Mouse (Mus musculus) frontal cortex, postnatal 36 days (tissue): ENCODE results near the gene Phactr1.
"Not testable (repeated sequence)": the region's sequence is repeated elsewhere in the genome, so short reads cannot be mapped to it uniquely, and the experiment has no call there.

Experiments used
- DNase-seq, 2 experiments: peaks; one replicate each; pipeline ENCODE4 v3.0.0; 2022; ENCODE audit warnings: low spot score in 2 of 2

The Phactr1 gene

GRCm38 (mm10) chr13:42927778-42928177 lies 247.4 kb downstream of the Phactr1 start:
- no peak for DNase-seq

GRCm38 (mm10) chr13:42929529-42930235 lies 249.3 kb downstream of the Phactr1 start:
- DNase-seq, result no peak

GRCm38 (mm10) chr13:42932046-42932445 lies 251.6 kb downstream of the Phactr1 start:
- DNase-seq, result no peak

- no peak for DNase-seq
Observed at GRCm38 (mm10) chr13:42934538-42935126, 254.2 kb downstream of the Phactr1 start.

GRCm38 (mm10) chr13:42937871-42938270 lies 257.4 kb downstream of the Phactr1 start:
- no peak for DNase-seq

GRCm38 (mm10) chr13:42938346-42938745 lies 257.9 kb downstream of the Phactr1 start:
- DNase-seq, result no peak

GRCm38 (mm10) chr13:42940271-42940670 lies 259.8 kb downstream of the Phactr1 start:
- no peak for DNase-seq

GRCm38 (mm10) chr13:42944106-42944505 lies 263.7 kb downstream of the Phactr1 start:
- no peak for DNase-seq

- not testable (repeated sequence) for DNase-seq
Observed at GRCm38 (mm10) chr13:42945201-42945600, 264.8 kb downstream of the Phactr1 start.

GRCm38 (mm10) chr13:42948717-42949265 lies 268.4 kb downstream of the Phactr1 start:
- no peak for DNase-seq

GRCm38 (mm10) chr13:42949336-42949735 lies 268.9 kb downstream of the Phactr1 start:
- DNase-seq, result no peak

- no peak for DNase-seq
Observed at GRCm38 (mm10) chr13:42950056-42950455, 269.6 kb downstream of the Phactr1 start.

- DNase-seq, result peak; percentile 58 to 59
Observed at GRCm38 (mm10) chr13:42952037-42952721, 271.8 kb downstream of the Phactr1 start.

GRCm38 (mm10) chr13:42953071-42953470 lies 272.6 kb downstream of the Phactr1 start:
- no peak for DNase-seq

GRCm38 (mm10) chr13:42954116-42954515 lies 273.7 kb downstream of the Phactr1 start:
- no peak for DNase-seq

- DNase-seq, result no peak
Observed at GRCm38 (mm10) chr13:42956327-42956726, 275.9 kb downstream of the Phactr1 start.

GRCm38 (mm10) chr13:42957856-42958255 lies 277.4 kb downstream of the Phactr1 start:
- DNase-seq, result no peak

- DNase-seq, result no peak
Observed at GRCm38 (mm10) chr13:42958867-42959266, 278.4 kb downstream of the Phactr1 start.

- DNase-seq, result no peak
Observed at GRCm38 (mm10) chr13:42961561-42961960, 281.1 kb downstream of the Phactr1 start.

- no peak for DNase-seq
Observed at GRCm38 (mm10) chr13:42968537-42968936, 288.1 kb downstream of the Phactr1 start.

GRCm38 (mm10) chr13:42973561-42973960 lies 293.1 kb downstream of the Phactr1 start:
- no peak for DNase-seq

GRCm38 (mm10) chr13:42973961-42974360 lies 293.5 kb downstream of the Phactr1 start:
- DNase-seq, result no peak

GRCm38 (mm10) chr13:42974506-42974905 lies 294.1 kb downstream of the Phactr1 start:
- no peak for DNase-seq
